Comparison of ENCODE assay signal across 24 mouse cellular contexts in the genomic region with DNA sequence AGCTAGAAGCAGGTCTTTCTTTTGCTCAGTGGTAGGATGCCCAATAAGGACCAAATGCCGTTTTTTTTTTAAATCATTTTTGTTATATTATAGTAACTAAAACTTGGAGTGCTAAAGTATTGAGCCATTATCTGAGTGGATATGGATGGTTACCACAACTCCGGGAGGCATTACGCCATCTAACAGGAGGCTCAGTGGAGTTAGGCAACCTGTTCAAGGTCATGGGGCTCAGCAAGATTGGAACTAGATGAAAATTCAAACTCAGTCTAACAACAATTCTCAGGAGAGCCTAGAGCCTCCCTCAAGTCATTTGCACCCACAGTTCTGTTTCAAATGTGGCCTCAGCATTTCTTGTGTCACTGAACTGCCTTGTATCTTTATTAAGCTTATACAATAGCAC. TPM values are rescaled to one million over a fixed set of nuclear protein-coding genes. Genes with fewer than 3 reads are reported as not detected.
DNase-seq lines count a peak whose midpoint lies in the region; ATAC-seq and TF ChIP-seq lines count a peak whose summit lies in the region.
"Had no signal": no experiment of that assay in that cellular context is flagged by ENCODE, and none has a peak within 500 bp of the region (broad histone marks: within the 10 kb centered on the region; RNA-seq: fewer than 3 reads in every experiment).

No protein-coding gene starts in this region.

- H3K4me3 ChIP-seq in kidney, embryonic 15.5 days (replicated peaks), result no peak overlapping the region
- no peak overlapping the region for H3K4me3 ChIP-seq in kidney, embryonic 14.5 days (ENCODE audit: low read length)
- H3K4me3 ChIP-seq in stomach, embryonic 16.5 days (replicated peaks; ENCODE audit: low read length), result no peak overlapping the region
- no peak overlapping the region for H3K4me3 ChIP-seq in stomach, postnatal 0 days (ENCODE audit: low read depth, low read length)
- H3K4me3 ChIP-seq: embryonic facial prominence, embryonic 10.5 days; forebrain, embryonic 10.5 days; gastrocnemius, adult 2 months; heart, adult 2 months; heart, embryonic 15.5 days; hindbrain, embryonic 13.5 days had no signal

- H3K9ac ChIP-seq in kidney, embryonic 15.5 days, result no peak overlapping the region
- H3K9ac ChIP-seq in kidney, embryonic 14.5 days (ENCODE audit: low read depth, low read length), result no peak overlapping the region
- no peak overlapping the region for H3K9ac ChIP-seq in stomach, embryonic 16.5 days (ENCODE audit: low read length)
- no peak overlapping the region for H3K9ac ChIP-seq in stomach, postnatal 0 days (ENCODE audit: low read length)
- H3K9ac ChIP-seq: heart, embryonic 15.5 days; hindbrain, embryonic 13.5 days had no signal

- H3K27me3 ChIP-seq in kidney, embryonic 15.5 days, result no peaks in the 10 kb centered on the region
- H3K27me3 ChIP-seq in kidney, embryonic 14.5 days (ENCODE audit: control insufficient read depth, insufficient read depth, low read length), result no peaks in the 10 kb centered on the region
- H3K27me3 ChIP-seq in stomach, embryonic 16.5 days (ENCODE audit: control insufficient read depth, insufficient read depth, low read length), result no peaks in the 10 kb centered on the region
- no peaks in the 10 kb centered on the region for H3K27me3 ChIP-seq in stomach, postnatal 0 days (ENCODE audit: control insufficient read depth, insufficient read depth, low read length)
- H3K27me3 ChIP-seq: heart, embryonic 15.5 days; Patski had no signal

- TF ChIP-seq CTCF in stomach, postnatal 0 days (IDR thresholded peaks at IDR 0.05; ENCODE audit: low read depth), result no peak

- H3K36me3 ChIP-seq in kidney, embryonic 15.5 days, result no peaks in the 10 kb centered on the region
- no peaks in the 10 kb centered on the region for H3K36me3 ChIP-seq in kidney, embryonic 14.5 days (ENCODE audit: control insufficient read depth, insufficient read depth, low read length)
- H3K36me3 ChIP-seq in stomach, embryonic 16.5 days (ENCODE audit: control insufficient read depth, insufficient read depth, low read length), result no peaks in the 10 kb centered on the region
- no peaks in the 10 kb centered on the region for H3K36me3 ChIP-seq in stomach, postnatal 0 days (ENCODE audit: control insufficient read depth, insufficient read depth, low read length)
- H3K36me3 ChIP-seq: embryonic facial prominence, embryonic 10.5 days; forebrain, embryonic 10.5 days; heart, embryonic 15.5 days; hindbrain, embryonic 13.5 days had no signal

- no peaks in the 10 kb centered on the region for H3K9me3 ChIP-seq in kidney, embryonic 15.5 days (replicated peaks)
- no peaks in the 10 kb centered on the region for H3K9me3 ChIP-seq in kidney, embryonic 14.5 days (ENCODE audit: control insufficient read depth, low read length)
- H3K9me3 ChIP-seq in stomach, embryonic 16.5 days (replicated peaks; ENCODE audit: control insufficient read depth, low read length), result no peaks in the 10 kb centered on the region
- no peaks in the 10 kb centered on the region for H3K9me3 ChIP-seq in stomach, postnatal 0 days (ENCODE audit: control insufficient read depth, low read length)
- H3K9me3 ChIP-seq: embryonic facial prominence, embryonic 10.5 days; forebrain, embryonic 10.5 days; heart, embryonic 15.5 days; hindbrain, embryonic 13.5 days had no signal

- 93% methylated on average over 3 of the region's 3 CpGs for WGBS in kidney, embryonic 15.5 days
- WGBS in kidney, embryonic 14.5 days, result 96% methylated on average over 3 of the region's 3 CpGs
- 82% methylated on average over 3 of the region's 3 CpGs for WGBS in stomach, embryonic 16.5 days
- 91% methylated on average over 3 of the region's 3 CpGs for WGBS in stomach, postnatal 0 days

- no peak for ATAC-seq in kidney, embryonic 15.5 days (replicated peaks; ENCODE audit: low FRiP score)
- ATAC-seq in kidney, embryonic 14.5 days (ENCODE audit: low FRiP score, low TSS enrichment), result no peak
- ATAC-seq in stomach, embryonic 16.5 days (ENCODE audit: insufficient read depth, low FRiP score), result no peak
- no peak for ATAC-seq in stomach, postnatal 0 days (ENCODE audit: low FRiP score, low TSS enrichment)
- no peak for ATAC-seq in CD4-positive, CD25-positive, alpha-beta regulatory T cell, adult 4 months
- ATAC-seq: activated CD4-positive, CD25-positive, alpha-beta regulatory T cell, adult 4 months; forebrain, embryonic 14.5 days had no signal

- H3K27ac ChIP-seq in kidney, embryonic 15.5 days, result 0 out of 2 replicates have a peak overlapping the region, but pooled peaks have one; percentile 11
- H3K27ac ChIP-seq in kidney, embryonic 14.5 days (ENCODE audit: low read depth, low read length), result no peak overlapping the region
- 0 out of 2 replicates have a peak overlapping the region, but pooled peaks have one; percentile 35 for H3K27ac ChIP-seq in stomach, embryonic 16.5 days (ENCODE audit: low read length)
- no peak overlapping the region for H3K27ac ChIP-seq in stomach, postnatal 0 days (replicated peaks)
- H3K27ac ChIP-seq: embryonic facial prominence, embryonic 10.5 days; forebrain, embryonic 10.5 days; gastrocnemius, adult 2 months; heart, adult 2 months; hindbrain, embryonic 13.5 days; hindbrain, postnatal 0 days had no signal

- peak; percentile 61 for DNase-seq in adrenal gland, adult 8-10 months
- no peak for DNase-seq in adrenal gland, adult 18-20 months (ENCODE audit: low spot score in 2 of 2)
- DNase-seq in stomach, postnatal 0 days (ENCODE audit: low spot score), result no peak
- no peak for DNase-seq in thymus, postnatal 0 days (ENCODE audit: low spot score)
- DNase-seq: cerebellum, adult 18-20 months; cerebellum, postnatal 10 days; gastrocnemius, adult 2 months; gastrocnemius, postnatal 25 days; heart, adult 2 months; heart, postnatal 14 days had no signal

- peaks cover 31% of the 10 kb centered on the region for H3K4me1 ChIP-seq in kidney, embryonic 15.5 days
- peaks cover 14% of the 10 kb centered on the region; the same call in 1 of the 2 replicates for H3K4me1 ChIP-seq in kidney, embryonic 14.5 days (ENCODE audit: control insufficient read depth, insufficient read depth, low read length)
- H3K4me1 ChIP-seq in stomach, embryonic 16.5 days (ENCODE audit: control insufficient read depth, insufficient read depth, low read length), result peaks cover 43% of the 10 kb centered on the region
- H3K4me1 ChIP-seq in stomach, postnatal 0 days (replicated peaks; ENCODE audit: control insufficient read depth, insufficient read depth), result peaks cover 9% of the 10 kb centered on the region

- TF ChIP-seq EP300 in stomach, postnatal 0 days (optimal IDR thresholded peaks at IDR 0.05), result no peak

- H3K4me2 ChIP-seq in kidney, embryonic 15.5 days, result no peak overlapping the region
- no peak overlapping the region for H3K4me2 ChIP-seq in kidney, embryonic 14.5 days (replicated peaks; ENCODE audit: low read depth, low read length)
- H3K4me2 ChIP-seq in stomach, embryonic 16.5 days (ENCODE audit: low read depth, low read length), result no peak overlapping the region
- H3K4me2 ChIP-seq in stomach, postnatal 0 days (replicated peaks; ENCODE audit: low read depth), result no peak overlapping the region
- H3K4me2 ChIP-seq: heart, embryonic 11.5 days; heart, embryonic 15.5 days; hindbrain, embryonic 13.5 days had no signal

RNA-seq across cellular contexts. Expression of a gene that starts 12.9 kb away (rescaled TPM):
- total RNA-seq in adrenal gland, adult 8-10 months (2022), result under 1 TPM in 2 of 4 experiments, not detected in 2; 0.35 to 0.84 TPM
- under 1 TPM in 1 of 2 experiments, not detected in 1; 0.50 TPM for total RNA-seq in adrenal gland, adult 18-20 months (2021)
- 22.2 and 27.5 TPM in 2 replicates for polyA plus RNA-seq in kidney, embryonic 15.5 days (2015; fragmentation: Nextera tagmentation; extraction: Ambion mirVana)
- polyA plus RNA-seq in kidney, embryonic 14.5 days (2014; fragmentation: Nextera tagmentation; extraction: Ambion mirVana), result 19.1 and 29.6 TPM in 2 replicates
- polyA plus RNA-seq in stomach, embryonic 16.5 days (2015; fragmentation: Nextera tagmentation; extraction: Ambion mirVana), result 39.1 and 52.8 TPM in 2 replicates
- 56.8 and 65.4 TPM in 2 replicates for polyA plus RNA-seq in stomach, postnatal 0 days (2015; fragmentation: Nextera tagmentation; extraction: Ambion mirVana)
- 1.9 and 2.2 TPM in 2 replicates for polyA plus RNA-seq in thymus, postnatal 0 days (2015; fragmentation: Nextera tagmentation; extraction: Ambion mirVana)
- polyA plus RNA-seq in CD4-positive, CD25-positive, alpha-beta regulatory T cell, adult 4 months (2017; shearing (Covaris generic)), result under 1 TPM; 0.20 to 0.80 TPM
- total RNA-seq: gastrocnemius, postnatal 25 days; heart, adult 2 months; hindbrain, postnatal 0 days had no signal
- polyA plus RNA-seq: activated CD4-positive, CD25-positive, alpha-beta regulatory T cell, adult 4 months; C2C12; embryonic facial prominence, embryonic 10.5 days; forebrain, embryonic 10.5 days had no signal

Comparison
In these comparisons a context has a peak if more than half of its experiments do, and no peak if none do; other contexts are left out.
1. H3K27ac ChIP-seq: peak in kidney, embryonic 15.5 days (single experiment) and stomach, embryonic 16.5 days (single experiment); none in kidney, embryonic 14.5 days (single experiment) and stomach, postnatal 0 days (single experiment).